Mouse (Mus musculus): ENCODE results near the gene Ate1. TPM values are rescaled to one million over a fixed set of nuclear protein-coding genes. Genes with fewer than 3 reads are reported as not detected.

Ate1 gene
- polyA plus RNA-seq (2016; fragmentation: Nextera tagmentation; extraction: Ambion mirVana): 48.0 and 56.9 TPM in 2 replicates

- WGBS: 21% methylated on average over 20 of the region's 20 CpGs
- Histone ChIP-seq H3K36me3 (replicated peaks) (peaks cover 3% of the 10 kb centered on the region), H3K9me3 (no peaks in the 10 kb centered on the region), H3K4me3 (peak within 1 kb of the TSS; percentile 79), H3K27ac (replicated peaks) (peak within 1 kb of the TSS; percentile 98), H3K27me3 (replicated peaks; ENCODE audit: low read depth, poor library complexity, severe bottlenecking) (no peaks in the 10 kb centered on the region), H3K4me1 (peaks cover 21% of the 10 kb centered on the region)
- no peak for DNase-seq (ENCODE audit: low spot score)
Observed at GRCm38 (mm10) chr7:130520049-130520425, at the start of gene Ate1. Ate1 (minus strand) TSS chr7:130520369.

GRCm38 (mm10) chr7:130568783-130569436 lies 48.7 kb upstream of the Ate1 start:
- Histone ChIP-seq H3K4me1 (peaks cover 5% of the 10 kb centered on the region), H3K4me3 (no peak overlapping the region), H3K9me3 (no peaks in the 10 kb centered on the region), H3K27ac (replicated peaks) (no peak overlapping the region), H3K27me3 (replicated peaks; ENCODE audit: low read depth, poor library complexity, severe bottlenecking) (no peaks in the 10 kb centered on the region), H3K36me3 (replicated peaks) (no peaks in the 10 kb centered on the region)
- DNase-seq (ENCODE audit: low spot score): no peak
- 70% methylated on average over 9 of the region's 9 CpGs for WGBS

DNA sequence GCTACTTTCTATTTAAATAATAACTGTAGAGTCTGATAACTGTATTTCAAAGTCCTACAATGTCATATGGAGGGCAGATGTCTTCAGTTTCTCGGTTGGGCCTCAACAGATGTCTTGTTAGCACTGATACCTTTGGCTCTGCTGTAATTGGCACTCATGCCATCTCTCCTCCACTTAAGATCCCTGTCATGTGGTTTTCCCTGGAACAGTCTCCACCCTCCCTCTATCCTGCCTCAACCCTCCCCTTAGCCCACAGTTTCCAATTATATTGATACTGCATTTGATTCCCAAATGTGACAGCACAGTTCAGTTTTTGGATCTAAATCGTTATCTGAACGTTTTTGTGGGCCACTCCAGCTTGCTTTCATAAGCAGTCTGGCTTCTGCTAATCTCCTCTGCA lies 44.4 kb upstream of the Ate1 start:
- no peaks in the 10 kb centered on the region for H3K9me3 ChIP-seq
- H3K4me1 ChIP-seq: peaks cover 5% of the 10 kb centered on the region
- WGBS: 68% methylated on average over 3 of the region's 3 CpGs
- H3K36me3 ChIP-seq (replicated peaks): no peaks in the 10 kb centered on the region
- no peak overlapping the region for H3K27ac ChIP-seq (replicated peaks)
- H3K27me3 ChIP-seq (replicated peaks; ENCODE audit: low read depth, poor library complexity, severe bottlenecking): no peaks in the 10 kb centered on the region
- no peak overlapping the region for H3K4me3 ChIP-seq
- no peak for DNase-seq (ENCODE audit: low spot score)

GRCm38 (mm10) chr7:130563880-130564279 lies 43.7 kb upstream of the Ate1 start:
- H3K27me3 ChIP-seq (replicated peaks; ENCODE audit: low read depth, poor library complexity, severe bottlenecking): no peaks in the 10 kb centered on the region
- no peak overlapping the region for H3K4me3 ChIP-seq
- H3K4me1 ChIP-seq: peaks cover under 1% of the 10 kb centered on the region; the same call in 1 of the 2 replicates
- H3K27ac ChIP-seq (replicated peaks): no peak overlapping the region
- H3K9me3 ChIP-seq: no peaks in the 10 kb centered on the region
- H3K36me3 ChIP-seq (replicated peaks): no peaks in the 10 kb centered on the region
- DNase-seq (ENCODE audit: low spot score): no peak
- WGBS: 71% methylated on average over 4 of the region's 4 CpGs

DNA sequence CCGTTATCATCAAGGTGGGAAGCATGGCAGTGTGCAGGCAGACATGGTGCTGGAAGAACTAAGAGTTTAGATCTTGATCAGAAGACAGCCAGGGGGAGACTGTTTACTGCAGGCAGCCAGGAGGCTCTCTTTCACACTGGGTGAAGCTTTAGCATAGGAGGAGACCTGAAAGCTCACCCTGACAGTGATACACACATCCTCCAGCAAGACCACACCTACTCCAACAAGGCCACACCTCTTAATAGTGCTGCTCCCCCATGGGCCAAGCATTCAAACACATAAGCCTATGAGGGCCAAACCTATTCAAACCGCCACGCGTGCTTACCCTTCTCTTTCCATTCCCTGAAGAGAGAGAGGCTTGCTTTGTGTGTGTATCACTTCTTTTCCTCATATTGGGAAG lies 43.1 kb upstream of the Ate1 start:
- H3K4me1 ChIP-seq: no peaks in the 10 kb centered on the region
- no peak overlapping the region for H3K27ac ChIP-seq (replicated peaks)
- H3K36me3 ChIP-seq (replicated peaks): no peaks in the 10 kb centered on the region
- DNase-seq (ENCODE audit: low spot score): no peak
- H3K27me3 ChIP-seq (replicated peaks; ENCODE audit: low read depth, poor library complexity, severe bottlenecking): 0 out of 2 replicates have a peak, but pooled peaks cover 4% of the 10 kb centered on the region
- H3K4me3 ChIP-seq: no peak overlapping the region
- H3K9me3 ChIP-seq: no peaks in the 10 kb centered on the region
- WGBS: 86% methylated on average over 4 of the region's 4 CpGs

- Histone ChIP-seq H3K36me3 (replicated peaks) (no peaks in the 10 kb centered on the region), H3K4me1 (no peaks in the 10 kb centered on the region), H3K4me3 (no peak overlapping the region), H3K9me3 (no peaks in the 10 kb centered on the region), H3K27me3 (replicated peaks; ENCODE audit: low read depth, poor library complexity, severe bottlenecking) (0 out of 2 replicates have a peak, but pooled peaks cover 4% of the 10 kb centered on the region), H3K27ac (replicated peaks) (no peak overlapping the region)
- 78% methylated on average over 1 of the region's 1 CpGs for WGBS
- DNase-seq (ENCODE audit: low spot score): no peak
Observed at GRCm38 (mm10) chr7:130560933-130561332, 40.8 kb upstream of the Ate1 start.

GRCm38 (mm10) chr7:130558592-130558991 lies 38.4 kb upstream of the Ate1 start:
- H3K4me3 ChIP-seq: no peak overlapping the region
- no peak for DNase-seq (ENCODE audit: low spot score)
- no peaks in the 10 kb centered on the region for H3K36me3 ChIP-seq (replicated peaks)
- peaks cover 4% of the 10 kb centered on the region; the same call in 1 of the 2 replicates for H3K27me3 ChIP-seq (replicated peaks; ENCODE audit: low read depth, poor library complexity, severe bottlenecking)
- WGBS: 79% methylated on average over 4 of the region's 4 CpGs
- peaks cover 2% of the 10 kb centered on the region; the same call in 1 of the 2 replicates for H3K4me1 ChIP-seq
- H3K27ac ChIP-seq (replicated peaks): no peak overlapping the region
- no peaks in the 10 kb centered on the region for H3K9me3 ChIP-seq

GRCm38 (mm10) chr7:130555597-130555996 lies 35.4 kb upstream of the Ate1 start:
- Histone ChIP-seq H3K9me3 (no peaks in the 10 kb centered on the region), H3K27ac (replicated peaks) (no peak overlapping the region), H3K36me3 (replicated peaks) (no peaks in the 10 kb centered on the region), H3K4me1 (peaks cover 14% of the 10 kb centered on the region), H3K4me3 (no peak overlapping the region), H3K27me3 (replicated peaks; ENCODE audit: low read depth, poor library complexity, severe bottlenecking) (peaks cover 4% of the 10 kb centered on the region; the same call in 1 of the 2 replicates)
- 79% methylated on average over 5 of the region's 5 CpGs for WGBS
- DNase-seq (ENCODE audit: low spot score): no peak

- Histone ChIP-seq H3K9me3 (no peaks in the 10 kb centered on the region), H3K4me1 (peaks cover 14% of the 10 kb centered on the region), H3K27me3 (replicated peaks; ENCODE audit: low read depth, poor library complexity, severe bottlenecking) (peaks cover under 1% of the 10 kb centered on the region; the same call in 1 of the 2 replicates), H3K27ac (replicated peaks) (no peak overlapping the region), H3K4me3 (no peak overlapping the region), H3K36me3 (replicated peaks) (no peaks in the 10 kb centered on the region)
- 66% methylated on average over 4 of the region's 4 CpGs for WGBS
- DNase-seq (ENCODE audit: low spot score): no peak
Observed at GRCm38 (mm10) chr7:130553321-130553720, 33.2 kb upstream of the Ate1 start.

- no peak overlapping the region for H3K27ac ChIP-seq (replicated peaks)
- WGBS: 61% methylated on average over 5 of the region's 5 CpGs
- DNase-seq (ENCODE audit: low spot score): no peak
- no peak overlapping the region for H3K4me3 ChIP-seq
- peaks cover 14% of the 10 kb centered on the region for H3K4me1 ChIP-seq
- H3K36me3 ChIP-seq (replicated peaks): no peaks in the 10 kb centered on the region
- H3K27me3 ChIP-seq (replicated peaks; ENCODE audit: low read depth, poor library complexity, severe bottlenecking): no peaks in the 10 kb centered on the region; the same call in 1 of the 2 replicates
- no peaks in the 10 kb centered on the region for H3K9me3 ChIP-seq
Observed at GRCm38 (mm10) chr7:130552780-130553179, 32.6 kb upstream of the Ate1 start.

DNA sequence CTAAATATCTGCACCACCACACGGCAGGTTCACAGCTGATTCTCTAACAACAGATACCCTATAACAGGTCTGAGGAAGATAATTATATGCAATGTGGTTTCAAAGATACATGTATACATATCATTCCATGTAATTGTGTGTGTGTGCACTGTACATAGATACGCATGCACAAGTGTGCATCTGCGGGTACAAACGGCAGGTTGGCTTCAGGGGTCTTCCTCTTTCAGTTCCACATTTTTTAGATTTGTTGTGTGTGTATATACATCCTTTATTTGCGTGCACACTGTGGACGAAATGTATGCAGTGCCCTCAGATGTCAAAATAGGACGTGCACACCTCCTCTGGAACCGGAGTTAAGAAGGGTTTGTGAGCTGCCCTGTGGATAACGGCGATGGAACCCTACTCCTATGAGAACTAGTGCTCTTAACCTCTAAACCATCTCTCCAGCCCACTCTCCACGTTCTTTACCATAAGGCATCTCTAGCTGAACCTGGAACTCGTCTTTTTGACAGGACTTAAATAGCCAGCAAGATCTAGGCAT lies 27.5 kb upstream of the Ate1 start:
- DNase-seq (ENCODE audit: low spot score): no peak
- Histone ChIP-seq H3K27me3 (replicated peaks; ENCODE audit: low read depth, poor library complexity, severe bottlenecking) (no peaks in the 10 kb centered on the region), H3K9me3 (no peaks in the 10 kb centered on the region), H3K4me1 (peaks cover 15% of the 10 kb centered on the region), H3K27ac (replicated peaks) (peak overlapping the region; percentile 99; the same call in 1 of the 2 replicates), H3K36me3 (replicated peaks) (peaks cover 30% of the 10 kb centered on the region), H3K4me3 (peak overlapping the region; percentile 91)
- 86% methylated on average over 12 of the region's 12 CpGs for whole genome bisulfite sequencing

GRCm38 (mm10) chr7:130546791-130547484 lies 26.8 kb upstream of the Ate1 start:
- peak; percentile 95 for DNase-seq (ENCODE audit: low spot score)
- H3K4me3 ChIP-seq: peak overlapping the region; percentile 91
- H3K36me3 ChIP-seq (replicated peaks): peaks cover 38% of the 10 kb centered on the region
- no peaks in the 10 kb centered on the region for H3K9me3 ChIP-seq
- under 1% methylated on average over 84 of the region's 84 CpGs for WGBS
- H3K27me3 ChIP-seq (replicated peaks; ENCODE audit: low read depth, poor library complexity, severe bottlenecking): no peaks in the 10 kb centered on the region
- peaks cover 12% of the 10 kb centered on the region for H3K4me1 ChIP-seq
- H3K27ac ChIP-seq (replicated peaks): peak overlapping the region; percentile 99

DNA sequence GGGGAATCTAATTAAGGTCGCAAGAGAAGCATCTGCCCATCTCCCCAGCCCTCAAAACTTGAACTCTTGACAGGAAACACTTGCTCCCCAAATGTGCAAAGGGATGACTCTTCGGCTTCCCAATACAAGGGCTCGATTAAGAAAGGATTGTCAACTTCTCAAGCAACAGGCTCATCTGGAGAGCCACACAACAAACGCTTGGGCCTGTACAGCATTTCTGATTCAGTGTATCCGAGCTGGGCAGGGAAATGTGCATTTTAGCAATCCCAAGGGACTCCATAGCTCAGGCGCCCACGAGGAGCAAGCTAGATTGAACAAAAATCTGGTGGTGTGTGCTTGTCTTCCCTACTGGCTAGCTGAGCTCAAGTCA lies 26.2 kb upstream of the Ate1 start:
- H3K27me3 ChIP-seq (replicated peaks; ENCODE audit: low read depth, poor library complexity, severe bottlenecking): no peaks in the 10 kb centered on the region
- H3K4me1 ChIP-seq: peaks cover 12% of the 10 kb centered on the region
- peaks cover 43% of the 10 kb centered on the region for H3K36me3 ChIP-seq (replicated peaks)
- H3K9me3 ChIP-seq: no peaks in the 10 kb centered on the region
- peak overlapping the region; percentile 99 for H3K27ac ChIP-seq (replicated peaks)
- WGBS: 6% methylated on average over 7 of the region's 7 CpGs
- H3K4me3 ChIP-seq: peak overlapping the region; percentile 91
- no peak for DNase-seq (ENCODE audit: low spot score)
